Mouse (Mus musculus): ENCODE results near the gene Glipr2.

DNA sequence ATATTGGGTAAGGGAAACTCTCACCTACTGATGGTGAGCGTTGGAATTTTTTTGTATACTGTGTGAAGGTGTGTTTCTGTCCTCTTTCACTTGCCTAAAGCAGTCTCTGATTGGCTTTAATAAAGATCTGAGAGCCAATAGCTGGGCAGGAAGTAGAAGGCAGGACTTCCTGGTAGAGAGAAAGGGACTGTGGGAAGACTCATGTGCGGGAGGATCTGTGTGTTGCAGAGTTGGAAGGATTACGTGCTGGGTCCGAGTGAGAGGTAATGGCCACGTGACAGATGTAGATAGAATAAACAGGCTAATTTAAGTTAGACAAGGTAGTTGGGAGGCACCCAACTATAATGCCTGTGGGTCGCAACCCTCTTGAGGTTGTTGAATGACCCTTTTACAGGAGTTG lies 46.4 kb downstream of the Glipr2 start:
- TF ChIP-seq CTCF (IDR thresholded peaks at IDR 0.05; ENCODE audit: low read depth): no peak
- TF ChIP-seq EP300 (IDR thresholded peaks at IDR 0.05; ENCODE audit: low read depth): no peak
